Mouse (Mus musculus) midbrain, embryonic 11.5 days (tissue): Measurements from ENCODE around the gene Nol12. TPM values are rescaled to one million over a fixed set of nuclear protein-coding genes. Genes with fewer than 3 reads are reported as not detected.

ENCODE experiments used
- ATAC-seq: fragments of 200-750 bp; cut with Nextera tagmentation; 2 replicates; pipeline ENCODE4 v1.8.0; 2017; ENCODE audit warnings: moderate TSS enrichment, moderate library complexity; ENCODE audit not compliant: low FRiP score
- DNase-seq: peaks from one replicate; pipeline ENCODE4 v3.0.0; 2015; ENCODE audit warnings: low spot score; ENCODE audit errors: missing footprints
- H3K27ac ChIP-seq: fragments of 300-500 bp; sonication (generic); 2 replicates; pipeline ENCODE4 v1.5.1; 2014; ENCODE audit warnings: low read depth, low read length
- H3K27me3 ChIP-seq: fragments of 300-500 bp; sonication (generic); 2 replicates; pipeline ENCODE4 v1.6.1; 2014; ENCODE audit warnings: mild to moderate bottlenecking, low read length, moderate library complexity, mixed read lengths; ENCODE audit not compliant: control insufficient read depth, insufficient read depth
- H3K36me3 ChIP-seq: fragments of 300-500 bp; sonication (generic); 2 replicates; pipeline ENCODE4 v1.6.1; 2014; ENCODE audit warnings: mild to moderate bottlenecking, low read length, moderate library complexity, mixed read lengths; ENCODE audit not compliant: control insufficient read depth, insufficient read depth
- H3K4me1 ChIP-seq: fragments of 300-500 bp; sonication (generic); 2 replicates; pipeline ENCODE4 v1.6.1; 2014; ENCODE audit warnings: low read length; ENCODE audit not compliant: control insufficient read depth, insufficient read depth
- H3K4me2 ChIP-seq: fragments of 300-500 bp; sonication (generic); 2 replicates; pipeline ENCODE4 v1.6.1; 2014; ENCODE audit warnings: mild to moderate bottlenecking, moderate library complexity
- H3K4me3 ChIP-seq: fragments of 300-500 bp; sonication (generic); 2 replicates; pipeline ENCODE4 v1.5.1; 2014; ENCODE audit warnings: low read depth, low read length
- H3K9ac ChIP-seq: fragments of 300-500 bp; sonication (generic); 2 replicates; pipeline ENCODE4 v1.6.1; 2014; ENCODE audit warnings: low read length
- H3K9me3 ChIP-seq: fragments of 300-500 bp; sonication (generic); 2 replicates; pipeline ENCODE4 v1.6.1; 2016; ENCODE audit warnings: low read length; ENCODE audit not compliant: control insufficient read depth
- WGBS: fragments of 180-500 bp; shearing (Covaris S2); extraction: QIAGEN DNeasy Blood & Tissue Kit; methylation state at CpG from one replicate; pipeline ENCODE4 v1.1.7; 2014; 5-methylcytosine and 5-hydroxymethylcytosine counted together
- polyA plus RNA-seq: library from polyadenylated mRNA; unstranded; fragments of >200 nt; fragmentation: Nextera tagmentation; extraction: Ambion mirVana; gene quantifications from 2 replicates; pipeline ENCODE4 v1.2.1, GENCODE M21; 2014

Nol12 gene
- polyA plus RNA-seq, 1 experiment from 2014 or later: 62.7 TPM

DNA sequence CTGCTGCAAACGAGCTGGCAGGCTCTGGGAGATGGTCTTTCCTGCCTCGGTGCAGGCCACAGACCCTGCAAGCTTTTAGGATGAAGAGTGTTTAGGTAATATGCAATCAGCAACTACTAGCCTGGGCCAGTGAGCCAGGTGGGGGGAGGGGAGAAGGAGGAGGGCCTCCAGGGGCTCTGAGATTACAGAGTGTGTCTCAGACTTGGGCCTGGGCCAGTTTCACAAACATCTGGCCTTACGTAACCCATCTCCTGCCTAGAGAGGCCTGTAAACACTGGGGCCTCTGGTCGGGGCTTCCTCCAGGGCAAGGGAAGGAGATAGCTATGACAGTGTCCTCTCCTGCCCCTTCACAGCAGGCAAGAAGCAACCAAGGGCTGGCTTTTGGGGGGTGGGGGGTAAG lies 44.1 kb downstream of the Nol12 start:
- no peaks in the 10 kb centered on the region for H3K36me3 ChIP-seq
- no peak for ATAC-seq
- 43% methylated on average over 4 of the region's 4 CpGs for WGBS
- DNase-seq: no peak
- H3K9ac ChIP-seq: peak overlapping the region; percentile 4; the same call in 1 of the 2 replicates
- H3K27me3 ChIP-seq: no peaks in the 10 kb centered on the region
- H3K4me3 ChIP-seq: no peak overlapping the region
- H3K27ac ChIP-seq: no peak overlapping the region
- peaks cover 12% of the 10 kb centered on the region for H3K4me1 ChIP-seq
- H3K9me3 ChIP-seq: no peaks in the 10 kb centered on the region
- H3K4me2 ChIP-seq: no peak overlapping the region

GRCm38 (mm10) chr15:78980084-78980483 lies 45.4 kb downstream of the Nol12 start:
- no peaks in the 10 kb centered on the region for H3K36me3 ChIP-seq
- no peak overlapping the region for H3K4me2 ChIP-seq
- H3K4me1 ChIP-seq: peaks cover 18% of the 10 kb centered on the region
- DNase-seq (no peak), ATAC-seq (no peak)
- H3K4me3 ChIP-seq: no peak overlapping the region
- no peak overlapping the region for H3K27ac ChIP-seq
- H3K9me3 ChIP-seq: no peaks in the 10 kb centered on the region
- 88% methylated on average over 4 of the region's 4 CpGs for WGBS
- H3K27me3 ChIP-seq: no peaks in the 10 kb centered on the region
- H3K9ac ChIP-seq: no peak overlapping the region

DNA sequence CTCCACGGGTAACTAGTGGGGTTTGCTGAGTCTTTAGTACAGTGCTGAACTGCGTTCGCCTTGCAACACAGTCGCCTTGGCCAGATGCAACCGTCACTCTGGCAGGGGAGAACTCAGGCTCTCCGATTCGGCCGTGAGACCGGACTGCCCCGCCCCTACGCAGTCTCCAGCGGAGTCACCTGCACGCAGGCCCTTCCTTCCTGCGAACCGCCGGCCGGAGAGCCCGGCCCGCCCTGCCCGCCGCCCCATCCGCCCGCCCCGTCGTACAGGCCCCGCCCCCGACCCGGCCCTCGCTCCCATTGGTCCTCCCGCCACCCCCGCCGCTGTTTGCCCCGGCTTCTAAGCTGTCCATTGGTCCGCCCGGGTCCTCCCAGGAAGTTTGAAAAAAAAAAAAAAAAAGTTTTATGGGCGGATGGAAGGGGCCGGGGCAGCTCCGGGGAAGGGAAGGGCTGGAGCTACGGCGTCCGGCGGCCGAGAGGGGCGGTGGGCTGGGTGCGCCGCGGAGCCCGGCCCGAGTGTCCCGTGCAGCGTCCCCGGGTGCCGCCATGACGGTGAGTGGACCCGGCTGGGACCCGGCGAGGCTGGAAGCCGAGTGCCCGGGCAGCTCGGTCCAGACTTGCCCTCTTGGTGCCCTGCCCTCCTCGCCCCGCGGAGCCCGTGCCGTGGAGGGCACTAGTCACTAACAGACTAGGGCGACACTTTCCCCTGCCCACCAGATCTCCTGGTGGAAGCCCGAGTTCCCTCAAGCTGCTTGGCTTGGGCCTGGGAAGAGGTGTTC lies 48.1 kb downstream of the Nol12 start:
- ATAC-seq: peak; percentile 91
- Histone ChIP-seq H3K27ac (peak overlapping the region; percentile 44; the same call in 1 of the 2 replicates), H3K4me1 (peaks cover 18% of the 10 kb centered on the region)

GRCm38 (mm10) chr15:78983436-78984285 lies 48.9 kb downstream of the Nol12 start:
- Histone ChIP-seq H3K4me1 (peaks cover 16% of the 10 kb centered on the region), H3K9ac (peak overlapping the region; percentile 86), H3K4me2 (peak overlapping the region; percentile 95), H3K27me3 (no peaks in the 10 kb centered on the region), H3K27ac (peak overlapping the region; percentile 44; the same call in 1 of the 2 replicates), H3K4me3 (peak overlapping the region; percentile 63), H3K36me3 (no peaks in the 10 kb centered on the region), H3K9me3 (no peaks in the 10 kb centered on the region)
- ATAC-seq (peak; percentile 59), DNase-seq (peak; percentile 90)
- under 1% methylated on average over 21 of the region's 21 CpGs for WGBS

More for the DNA sequence above, 48.1 kb downstream of the Nol12 start:
- H3K36me3 ChIP-seq: no peaks in the 10 kb centered on the region
- peak overlapping the region; percentile 95 for H3K4me2 ChIP-seq
- peak overlapping the region; percentile 86 for H3K9ac ChIP-seq
- under 1% methylated on average over 67 of the region's 67 CpGs for WGBS
- no peaks in the 10 kb centered on the region for H3K9me3 ChIP-seq
- no peaks in the 10 kb centered on the region for H3K27me3 ChIP-seq
- peak overlapping the region; percentile 63 for H3K4me3 ChIP-seq
- DNase-seq: peak; percentile 97

GRCm38 (mm10) chr15:78984286-78984778 lies 49.6 kb downstream of the Nol12 start:
- WGBS: 38% methylated on average over 5 of the region's 5 CpGs
- no peak for DNase-seq
- Histone ChIP-seq H3K36me3 (no peaks in the 10 kb centered on the region), H3K9me3 (no peaks in the 10 kb centered on the region), H3K4me1 (peaks cover 13% of the 10 kb centered on the region), H3K27me3 (no peaks in the 10 kb centered on the region), H3K9ac (peak overlapping the region; percentile 86; the same call in 1 of the 2 replicates), H3K27ac (no peak overlapping the region), H3K4me2 (peak overlapping the region; percentile 95), H3K4me3 (peak overlapping the region; percentile 63; the same call in 1 of the 2 replicates)
- no peak for ATAC-seq

- DNase-seq: no peak
These were observed 51.9 kb downstream of the Nol12 start for GRCm38 (mm10) chr15:78986536-78987220.

GRCm38 (mm10) chr15:78988499-78988971 lies 53.8 kb downstream of the Nol12 start:
- Histone ChIP-seq H3K9me3 (no peaks in the 10 kb centered on the region), H3K4me2 (no peak overlapping the region), H3K4me3 (no peak overlapping the region), H3K9ac (no peak overlapping the region), H3K36me3 (peaks cover 24% of the 10 kb centered on the region), H3K27me3 (no peaks in the 10 kb centered on the region), H3K27ac (no peak overlapping the region), H3K4me1 (peaks cover 9% of the 10 kb centered on the region)
- no peak for DNase-seq
- 81% methylated on average over 14 of the region's 14 CpGs for WGBS
- ATAC-seq: no peak

More at GRCm38 (mm10) chr15:78986536-78987220, 51.9 kb downstream of the Nol12 start:
- peaks cover 5% of the 10 kb centered on the region; the same call in 1 of the 2 replicates for H3K36me3 ChIP-seq
- H3K27me3 ChIP-seq: no peaks in the 10 kb centered on the region
- no peak overlapping the region for H3K4me2 ChIP-seq
- no peaks in the 10 kb centered on the region for H3K9me3 ChIP-seq
- WGBS: 68% methylated on average over 11 of the region's 11 CpGs
- no peak overlapping the region for H3K4me3 ChIP-seq
- peaks cover 13% of the 10 kb centered on the region for H3K4me1 ChIP-seq
- ATAC-seq: no peak
- no peak overlapping the region for H3K9ac ChIP-seq
- no peak overlapping the region for H3K27ac ChIP-seq

DNA sequence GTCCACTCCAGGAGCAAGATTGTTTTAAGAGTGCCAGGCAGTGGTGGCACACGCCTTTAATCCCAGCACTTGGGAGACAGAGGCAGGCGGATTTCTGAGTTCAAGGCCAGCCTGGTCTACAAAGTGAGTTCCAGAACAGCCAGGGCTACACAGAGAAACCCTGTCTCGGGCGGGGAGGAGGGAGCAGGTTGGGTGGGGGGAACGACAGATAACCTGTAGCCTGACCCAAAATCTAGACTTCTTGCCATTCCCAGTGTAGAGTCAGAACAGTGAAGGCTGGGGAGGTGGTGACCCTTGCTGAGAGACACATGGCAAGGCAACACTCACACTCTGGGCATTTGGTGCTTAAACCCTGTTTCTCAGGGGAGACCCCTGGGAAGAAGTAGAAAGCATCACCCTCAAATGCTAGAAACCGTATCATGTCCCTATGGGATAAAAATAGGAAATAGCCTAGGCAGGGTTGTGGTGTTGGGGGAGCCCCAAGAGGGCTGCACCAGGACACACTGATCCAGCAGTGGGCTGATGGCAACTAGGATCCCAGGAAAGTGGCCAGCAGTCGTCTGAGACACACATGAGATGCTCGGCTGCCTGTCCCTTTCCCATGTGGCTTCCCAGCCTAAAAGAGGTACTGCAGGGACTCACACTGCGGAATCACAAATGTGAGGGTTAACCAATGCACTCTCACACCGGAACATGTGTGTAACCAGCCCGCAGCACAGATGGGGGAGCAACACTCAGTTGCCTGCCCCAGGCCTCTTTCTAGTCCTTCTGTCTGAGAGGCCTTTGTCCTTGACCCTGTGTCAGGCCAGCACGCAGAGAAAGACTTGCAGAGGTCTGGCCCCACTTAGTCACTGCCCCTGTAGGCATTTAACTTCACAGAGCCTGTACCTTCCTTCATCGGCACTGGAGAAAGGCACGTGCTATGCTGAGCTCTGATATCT lies 54.7 kb downstream of the Nol12 start:
- DNase-seq (no peak), ATAC-seq (no peak)
- no peak overlapping the region for H3K27ac ChIP-seq
- no peak overlapping the region for H3K9ac ChIP-seq
- peaks cover under 1% of the 10 kb centered on the region for H3K4me1 ChIP-seq
- H3K4me2 ChIP-seq: no peak overlapping the region
- peaks cover 26% of the 10 kb centered on the region for H3K36me3 ChIP-seq
- H3K27me3 ChIP-seq: no peaks in the 10 kb centered on the region
- WGBS: 93% methylated on average over 14 of the region's 14 CpGs
- H3K4me3 ChIP-seq: no peak overlapping the region
- no peaks in the 10 kb centered on the region for H3K9me3 ChIP-seq
